Mouse (Mus musculus): Measurements from ENCODE around the gene Krt8.

- TF ChIP-seq GATA1 (IDR thresholded peaks at IDR 0.05; ENCODE audit: borderline replicate concordance, low read length) (no peak), FLI1 (IDR thresholded peaks at IDR 0.05; ENCODE audit: low read length) (no peak)
Measured at GRCm38 (mm10) chr15:102041951-102042350, 37.7 kb upstream of the Krt8 start.

All from megakaryocyte, embryonic 14.5 days (primary cell).